Mouse (Mus musculus): ENCODE measurements at regions not wholly inside any gene's neighbourhood (a gene's known extent, or its start where the extent isn't known, plus 50 kb on each side); places are given as distances from the start of the nearest gene placed in this dataset.
A peak's percentile ranks its signal among the peaks of the same experiment; 100 is the strongest.

- Histone ChIP-seq H3K9me3 (ENCODE audit: control insufficient read depth, low read length) (no peaks in the 10 kb centered on the region), H3K36me3 (ENCODE audit: control insufficient read depth, insufficient read depth, low read length) (no peaks in the 10 kb centered on the region), H3K4me2 (ENCODE audit: low read length) (peak overlapping the region; percentile 41), H3K27me3 (replicated peaks; ENCODE audit: control insufficient read depth, insufficient read depth, low read length) (peaks cover 7% of the 10 kb centered on the region; the same call in 1 of the 2 replicates), H3K27ac (ENCODE audit: low read depth) (no peak overlapping the region), H3K4me3 (ENCODE audit: low read depth, low read length) (no peak overlapping the region), H3K9ac (ENCODE audit: low read length) (no peak overlapping the region), H3K4me1 (replicated peaks; ENCODE audit: control insufficient read depth, insufficient read depth, low read length) (peaks cover 8% of the 10 kb centered on the region)
- 24% methylated on average over 21 of the region's 21 CpGs for WGBS
- ATAC-seq (replicated peaks; ENCODE audit: low FRiP score, low TSS enrichment, low read depth) (peak; percentile 58; the same call in 1 of the 2 replicates), DNase-seq (ENCODE audit: low spot score) (peak; percentile 56)
These were observed 90.8 kb upstream of the Hdac4 start for GRCm38 (mm10) chr1:92286013-92286965.

- no peak for ATAC-seq (replicated peaks; ENCODE audit: low FRiP score, low TSS enrichment, low read depth)
- no peaks in the 10 kb centered on the region for H3K9me3 ChIP-seq (ENCODE audit: control insufficient read depth, low read length)
- 34% methylated on average over 4 of the region's 4 CpGs for WGBS
- no peak for DNase-seq (ENCODE audit: low spot score)
- H3K9ac ChIP-seq (ENCODE audit: low read length) = no peak overlapping the region
- no peak overlapping the region for H3K27ac ChIP-seq (ENCODE audit: low read depth)
- H3K4me1 ChIP-seq (replicated peaks; ENCODE audit: control insufficient read depth, insufficient read depth, low read length) = peaks cover 8% of the 10 kb centered on the region
- peaks cover 7% of the 10 kb centered on the region; the same call in 1 of the 2 replicates for H3K27me3 ChIP-seq (replicated peaks; ENCODE audit: control insufficient read depth, insufficient read depth, low read length)
- H3K4me3 ChIP-seq (ENCODE audit: low read depth, low read length) = no peak overlapping the region
- H3K36me3 ChIP-seq (ENCODE audit: control insufficient read depth, insufficient read depth, low read length) = no peaks in the 10 kb centered on the region
- no peak overlapping the region for H3K4me2 ChIP-seq (ENCODE audit: low read length)
These were observed 88.7 kb upstream of the Hdac4 start for GRCm38 (mm10) chr1:92284155-92284554.

GRCm38 (mm10) chr1:92277199-92277747, 81.8 kb upstream of the Hdac4 start:
- Histone ChIP-seq H3K27ac (ENCODE audit: low read depth) (no peak overlapping the region), H3K4me1 (replicated peaks; ENCODE audit: control insufficient read depth, insufficient read depth, low read length) (no peaks in the 10 kb centered on the region), H3K4me2 (ENCODE audit: low read length) (no peak overlapping the region), H3K27me3 (replicated peaks; ENCODE audit: control insufficient read depth, insufficient read depth, low read length) (no peaks in the 10 kb centered on the region; the same call in 1 of the 2 replicates), H3K9ac (ENCODE audit: low read length) (no peak overlapping the region), H3K9me3 (ENCODE audit: control insufficient read depth, low read length) (no peaks in the 10 kb centered on the region), H3K4me3 (ENCODE audit: low read depth, low read length) (no peak overlapping the region), H3K36me3 (ENCODE audit: control insufficient read depth, insufficient read depth, low read length) (no peaks in the 10 kb centered on the region)
- ATAC-seq (replicated peaks; ENCODE audit: low FRiP score, low TSS enrichment, low read depth) (no peak), DNase-seq (ENCODE audit: low spot score) (no peak)
- 90% methylated on average over 5 of the region's 5 CpGs for WGBS

- no peak overlapping the region for H3K4me3 ChIP-seq (ENCODE audit: low read depth, low read length)
- H3K36me3 ChIP-seq (ENCODE audit: control insufficient read depth, insufficient read depth, low read length) = no peaks in the 10 kb centered on the region
- 79% methylated on average over 1 of the region's 1 CpGs for WGBS
- H3K27me3 ChIP-seq (replicated peaks; ENCODE audit: control insufficient read depth, insufficient read depth, low read length) = no peaks in the 10 kb centered on the region; the same call in 1 of the 2 replicates
- DNase-seq (ENCODE audit: low spot score) = no peak
- no peak overlapping the region for H3K4me2 ChIP-seq (ENCODE audit: low read length)
- H3K9me3 ChIP-seq (ENCODE audit: control insufficient read depth, low read length) = no peaks in the 10 kb centered on the region
- ATAC-seq (replicated peaks; ENCODE audit: low FRiP score, low TSS enrichment, low read depth) = no peak
- H3K27ac ChIP-seq (ENCODE audit: low read depth) = no peak overlapping the region
- H3K4me1 ChIP-seq (replicated peaks; ENCODE audit: control insufficient read depth, insufficient read depth, low read length) = no peaks in the 10 kb centered on the region
- H3K9ac ChIP-seq (ENCODE audit: low read length) = no peak overlapping the region
These were observed 79.9 kb upstream of the Hdac4 start for GRCm38 (mm10) chr1:92275388-92275787.

GRCm38 (mm10) chr1:92273760-92274159, 78.3 kb upstream of the Hdac4 start:
- ATAC-seq (replicated peaks; ENCODE audit: low FRiP score, low TSS enrichment, low read depth) (no peak), DNase-seq (ENCODE audit: low spot score) (no peak)
- H3K27ac ChIP-seq (ENCODE audit: low read depth) = no peak overlapping the region
- H3K36me3 ChIP-seq (ENCODE audit: control insufficient read depth, insufficient read depth, low read length) = no peaks in the 10 kb centered on the region
- H3K4me2 ChIP-seq (ENCODE audit: low read length) = no peak overlapping the region
- H3K4me3 ChIP-seq (ENCODE audit: low read depth, low read length) = no peak overlapping the region
- no peak overlapping the region for H3K9ac ChIP-seq (ENCODE audit: low read length)
- no peaks in the 10 kb centered on the region for H3K4me1 ChIP-seq (replicated peaks; ENCODE audit: control insufficient read depth, insufficient read depth, low read length)
- 83% methylated on average over 2 of the region's 2 CpGs for WGBS
- H3K27me3 ChIP-seq (replicated peaks; ENCODE audit: control insufficient read depth, insufficient read depth, low read length) = no peaks in the 10 kb centered on the region; the same call in none of the 2 replicates
- H3K9me3 ChIP-seq (ENCODE audit: control insufficient read depth, low read length) = no peaks in the 10 kb centered on the region

GRCm38 (mm10) chr1:92271676-92272291, 76.3 kb upstream of the Hdac4 start:
- Histone ChIP-seq H3K4me1 (replicated peaks; ENCODE audit: control insufficient read depth, insufficient read depth, low read length) (no peaks in the 10 kb centered on the region), H3K4me3 (ENCODE audit: low read depth, low read length) (no peak overlapping the region), H3K27ac (ENCODE audit: low read depth) (no peak overlapping the region), H3K4me2 (ENCODE audit: low read length) (no peak overlapping the region), H3K36me3 (ENCODE audit: control insufficient read depth, insufficient read depth, low read length) (no peaks in the 10 kb centered on the region), H3K27me3 (replicated peaks; ENCODE audit: control insufficient read depth, insufficient read depth, low read length) (no peaks in the 10 kb centered on the region; the same call in 1 of the 2 replicates), H3K9me3 (ENCODE audit: control insufficient read depth, low read length) (no peaks in the 10 kb centered on the region), H3K9ac (ENCODE audit: low read length) (no peak overlapping the region)
- DNase-seq (ENCODE audit: low spot score) (no peak), ATAC-seq (replicated peaks; ENCODE audit: low FRiP score, low TSS enrichment, low read depth) (no peak)
- WGBS = 52% methylated on average over 9 of the region's 9 CpGs

GRCm38 (mm10) chr1:92270486-92271058, 75.1 kb upstream of the Hdac4 start:
- H3K9ac ChIP-seq (ENCODE audit: low read length) = no peak overlapping the region
- 41% methylated on average over 6 of the region's 6 CpGs for WGBS
- DNase-seq (ENCODE audit: low spot score) (no peak), ATAC-seq (replicated peaks; ENCODE audit: low FRiP score, low TSS enrichment, low read depth) (no peak)
- H3K36me3 ChIP-seq (ENCODE audit: control insufficient read depth, insufficient read depth, low read length) = no peaks in the 10 kb centered on the region
- peaks cover 3% of the 10 kb centered on the region; the same call in 1 of the 2 replicates for H3K9me3 ChIP-seq (ENCODE audit: control insufficient read depth, low read length)
- no peak overlapping the region for H3K4me2 ChIP-seq (ENCODE audit: low read length)
- H3K4me1 ChIP-seq (replicated peaks; ENCODE audit: control insufficient read depth, insufficient read depth, low read length) = no peaks in the 10 kb centered on the region
- H3K27me3 ChIP-seq (replicated peaks; ENCODE audit: control insufficient read depth, insufficient read depth, low read length) = no peaks in the 10 kb centered on the region; the same call in 1 of the 2 replicates
- no peak overlapping the region for H3K4me3 ChIP-seq (ENCODE audit: low read depth, low read length)
- H3K27ac ChIP-seq (ENCODE audit: low read depth) = no peak overlapping the region

GRCm38 (mm10) chr1:92269464-92269863, 74.0 kb upstream of the Hdac4 start:
- H3K27me3 ChIP-seq (replicated peaks; ENCODE audit: control insufficient read depth, insufficient read depth, low read length) = no peaks in the 10 kb centered on the region; the same call in 1 of the 2 replicates
- H3K9ac ChIP-seq (ENCODE audit: low read length) = no peak overlapping the region
- H3K27ac ChIP-seq (ENCODE audit: low read depth) = no peak overlapping the region
- ATAC-seq (replicated peaks; ENCODE audit: low FRiP score, low TSS enrichment, low read depth) (no peak), DNase-seq (ENCODE audit: low spot score) (no peak)
- no peak overlapping the region for H3K4me3 ChIP-seq (ENCODE audit: low read depth, low read length)
- H3K4me1 ChIP-seq (replicated peaks; ENCODE audit: control insufficient read depth, insufficient read depth, low read length) = no peaks in the 10 kb centered on the region
- 73% methylated on average over 10 of the region's 10 CpGs for WGBS
- H3K4me2 ChIP-seq (ENCODE audit: low read length) = no peak overlapping the region
- H3K36me3 ChIP-seq (ENCODE audit: control insufficient read depth, insufficient read depth, low read length) = no peaks in the 10 kb centered on the region
- peaks cover 3% of the 10 kb centered on the region; the same call in 1 of the 2 replicates for H3K9me3 ChIP-seq (ENCODE audit: control insufficient read depth, low read length)
